Mouse (Mus musculus): ENCODE data around the gene Heyl. TPM values are rescaled to one million over a fixed set of nuclear protein-coding genes. Genes with fewer than 3 reads are reported as not detected.
"Not testable (repeated sequence)": the region's sequence is repeated elsewhere in the genome, so short reads cannot be mapped to it uniquely, and the experiment has no call there.

Gene Heyl
- polyA plus RNA-seq, 1 experiment from 2014 or later, result 0.78 TPM

- Histone ChIP-seq H3K9me3 (ENCODE audit: low read length) (no peaks in the 10 kb centered on the region), H3K27ac (ENCODE audit: low read depth) (peak overlapping the region; percentile 81), H3K4me1 (ENCODE audit: insufficient read depth) (peaks cover 32% of the 10 kb centered on the region), H3K9ac (replicated peaks) (peak overlapping the region; percentile 73), H3K4me2 (ENCODE audit: low read depth, low read length) (peak overlapping the region; percentile 83), H3K4me3 (ENCODE audit: low read depth, low read length) (peak overlapping the region; percentile 68), H3K27me3 (ENCODE audit: insufficient read depth, low read length) (no peaks in the 10 kb centered on the region), H3K36me3 (replicated peaks; ENCODE audit: insufficient read depth, low read length) (peaks cover 64% of the 10 kb centered on the region)
- WGBS (ENCODE audit: insufficient replicate concordance), result 65% methylated on average over 2 of the region's 2 CpGs
- ATAC-seq (peak; percentile 51), DNase-seq (peak; percentile 64)
- TF ChIP-seq EP300 (IDR thresholded peaks at IDR 0.05; ENCODE audit: low read depth) (peak; percentile 100), CTCF (IDR thresholded peaks at IDR 0.05; ENCODE audit: low read depth) (no peak)
These were observed 53.4 kb downstream of the Heyl start for GRCm38 (mm10) chr4:123286790-123287189.

GRCm38 (mm10) chr4:123289038-123289437 is 55.7 kb downstream of the Heyl start:
- Histone ChIP-seq H3K9ac (replicated peaks) (no peak overlapping the region), H3K9me3 (ENCODE audit: low read length) (no peaks in the 10 kb centered on the region), H3K4me1 (ENCODE audit: insufficient read depth) (peaks cover 27% of the 10 kb centered on the region), H3K27ac (ENCODE audit: low read depth) (no peak overlapping the region), H3K4me2 (ENCODE audit: low read depth, low read length) (no peak overlapping the region), H3K27me3 (ENCODE audit: insufficient read depth, low read length) (no peaks in the 10 kb centered on the region), H3K36me3 (replicated peaks; ENCODE audit: insufficient read depth, low read length) (peaks cover 87% of the 10 kb centered on the region), H3K4me3 (ENCODE audit: low read depth, low read length) (no peak overlapping the region)
- ATAC-seq, result no peak
- no peak for TF ChIP-seq CTCF (IDR thresholded peaks at IDR 0.05; ENCODE audit: low read depth)
- no peak for TF ChIP-seq EP300 (IDR thresholded peaks at IDR 0.05; ENCODE audit: low read depth)
- DNase-seq, result no peak
- 94% methylated on average over 12 of the region's 12 CpGs for WGBS (ENCODE audit: insufficient replicate concordance)

GRCm38 (mm10) chr4:123292390-123292789 is 59.0 kb downstream of the Heyl start:
- DNase-seq, result no peak
- ATAC-seq, result no peak
- WGBS (ENCODE audit: insufficient replicate concordance), result 74% methylated on average over 3 of the region's 3 CpGs
- Histone ChIP-seq H3K4me1 (ENCODE audit: insufficient read depth) (peaks cover 4% of the 10 kb centered on the region), H3K27ac (ENCODE audit: low read depth) (no peak overlapping the region), H3K4me2 (ENCODE audit: low read depth, low read length) (no peak overlapping the region), H3K4me3 (ENCODE audit: low read depth, low read length) (no peak overlapping the region), H3K9me3 (ENCODE audit: low read length) (no peaks in the 10 kb centered on the region), H3K27me3 (ENCODE audit: insufficient read depth, low read length) (no peaks in the 10 kb centered on the region), H3K9ac (replicated peaks) (no peak overlapping the region), H3K36me3 (replicated peaks; ENCODE audit: insufficient read depth, low read length) (peaks cover 98% of the 10 kb centered on the region)
- no peak for TF ChIP-seq EP300 (IDR thresholded peaks at IDR 0.05; ENCODE audit: low read depth)
- no peak for TF ChIP-seq CTCF (IDR thresholded peaks at IDR 0.05; ENCODE audit: low read depth)

- H3K27ac ChIP-seq (ENCODE audit: low read depth), result no peak overlapping the region
- H3K27me3 ChIP-seq (ENCODE audit: insufficient read depth, low read length), result no peaks in the 10 kb centered on the region
- no peak overlapping the region for H3K4me3 ChIP-seq (ENCODE audit: low read depth, low read length)
- peaks cover 98% of the 10 kb centered on the region for H3K36me3 ChIP-seq (replicated peaks; ENCODE audit: insufficient read depth, low read length)
- WGBS (ENCODE audit: insufficient replicate concordance), result 87% methylated on average over 7 of the region's 7 CpGs
- no peaks in the 10 kb centered on the region for H3K9me3 ChIP-seq (ENCODE audit: low read length)
- no peak for ATAC-seq
- no peaks in the 10 kb centered on the region for H3K4me1 ChIP-seq (ENCODE audit: insufficient read depth)
- no peak for TF ChIP-seq EP300 (IDR thresholded peaks at IDR 0.05; ENCODE audit: low read depth)
- no peak for TF ChIP-seq CTCF (IDR thresholded peaks at IDR 0.05; ENCODE audit: low read depth)
- no peak overlapping the region for H3K9ac ChIP-seq (replicated peaks)
- no peak overlapping the region for H3K4me2 ChIP-seq (ENCODE audit: low read depth, low read length)
- no peak for DNase-seq
These were observed 59.6 kb downstream of the Heyl start for GRCm38 (mm10) chr4:123292989-123293388.

GRCm38 (mm10) chr4:123293661-123294443 is 60.5 kb downstream of the Heyl start:
- no peak for DNase-seq
- Histone ChIP-seq H3K36me3 (replicated peaks; ENCODE audit: insufficient read depth, low read length) (peaks cover 95% of the 10 kb centered on the region), H3K9me3 (ENCODE audit: low read length) (no peaks in the 10 kb centered on the region), H3K4me1 (ENCODE audit: insufficient read depth) (no peaks in the 10 kb centered on the region), H3K4me2 (ENCODE audit: low read depth, low read length) (no peak overlapping the region), H3K27ac (ENCODE audit: low read depth) (no peak overlapping the region), H3K27me3 (ENCODE audit: insufficient read depth, low read length) (no peaks in the 10 kb centered on the region), H3K4me3 (ENCODE audit: low read depth, low read length) (no peak overlapping the region), H3K9ac (replicated peaks) (no peak overlapping the region)
- ATAC-seq, result no peak
- 84% methylated on average over 7 of the region's 7 CpGs for WGBS (ENCODE audit: insufficient replicate concordance)
- TF ChIP-seq EP300 (IDR thresholded peaks at IDR 0.05; ENCODE audit: low read depth) (no peak), CTCF (IDR thresholded peaks at IDR 0.05; ENCODE audit: low read depth) (no peak)

- H3K27ac ChIP-seq (ENCODE audit: low read depth); H3K27me3 ChIP-seq (ENCODE audit: insufficient read depth, low read length); H3K9ac ChIP-seq (replicated peaks); H3K4me3 ChIP-seq (ENCODE audit: low read depth, low read length); H3K9me3 ChIP-seq (ENCODE audit: low read length); ATAC-seq; H3K4me2 ChIP-seq (ENCODE audit: low read depth, low read length); DNase-seq; H3K4me1 ChIP-seq (ENCODE audit: insufficient read depth): not testable (repeated sequence)
- 96% methylated on average over 15 of the region's 15 CpGs for WGBS (ENCODE audit: insufficient replicate concordance)
- H3K36me3 ChIP-seq (replicated peaks; ENCODE audit: insufficient read depth, low read length), result peaks cover 95% of the 10 kb centered on the region
These were observed 61.7 kb downstream of the Heyl start for GRCm38 (mm10) chr4:123295026-123295425.
